Mouse (Mus musculus) retina, postnatal 1 day (tissue): ENCODE results near the gene Pof1b.

Experiments
- DNase-seq: peaks from one replicate; pipeline ENCODE4 v3.0.0-alpha.2; 2012

Pof1b gene

DNA sequence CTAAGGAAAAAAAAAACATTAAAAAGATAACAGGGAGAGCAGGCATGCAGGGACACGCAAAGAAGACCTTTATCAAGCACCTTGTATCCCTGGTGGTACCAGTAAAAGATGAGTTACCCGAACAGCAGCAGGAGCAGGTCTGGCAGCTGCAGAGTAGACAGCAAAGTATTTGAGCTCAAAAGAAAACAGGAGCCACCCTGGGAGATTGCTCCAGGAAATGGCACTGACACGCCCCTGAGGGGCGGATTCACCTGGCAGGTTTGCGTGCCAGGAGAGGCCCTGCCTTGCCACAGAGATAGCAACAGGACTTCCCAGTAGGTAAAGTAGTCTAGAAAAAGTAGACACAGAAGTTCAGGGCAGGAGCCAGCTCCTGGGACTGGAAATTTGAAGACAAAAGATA is at the start of gene Pof1b:
TSS of gene Pof1b (minus strand) at position 144 of the 400 bp plus-strand sequence.
- DNase-seq: no peak

DNA sequence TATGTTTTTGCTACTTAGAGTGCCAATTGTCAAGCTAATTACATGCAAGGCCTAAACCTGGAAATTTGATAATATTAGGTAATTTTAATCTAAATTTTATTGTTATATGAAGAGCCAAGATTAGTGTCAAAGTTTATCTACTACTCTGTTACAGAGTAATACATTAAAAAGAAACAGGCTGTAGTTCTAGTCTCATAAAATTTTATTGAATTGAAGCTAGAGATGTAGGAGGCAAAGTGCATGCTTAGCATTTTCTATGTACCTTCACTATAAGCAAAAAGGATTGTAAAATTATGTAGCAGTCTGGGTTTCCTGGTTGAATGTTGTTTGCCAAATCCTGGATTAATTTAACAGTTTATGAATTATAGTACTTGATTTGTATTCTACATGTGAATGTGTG is 18.1 kb upstream of the Pof1b start:
- DNase-seq: no peak

DNA sequence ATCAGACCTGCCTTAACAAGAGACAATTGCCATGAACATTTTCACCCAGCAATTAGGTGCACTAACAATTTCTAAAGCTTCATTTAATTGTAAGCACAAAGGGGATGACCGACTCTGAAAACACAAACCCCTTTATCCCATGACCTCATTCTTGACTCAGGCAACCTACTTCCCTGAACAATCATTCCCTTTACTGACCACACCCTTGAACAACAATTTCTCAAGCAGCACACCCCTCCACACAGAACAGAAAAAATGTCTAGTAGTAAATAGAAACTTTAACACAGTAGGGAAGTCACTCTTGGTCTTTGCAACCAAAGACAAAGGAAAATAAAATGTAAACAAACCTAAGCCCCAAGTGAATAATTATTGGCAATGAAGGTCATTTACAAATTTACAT is 4.1 kb downstream of the Pof1b start:
- DNase-seq: peak; percentile 60

DNA sequence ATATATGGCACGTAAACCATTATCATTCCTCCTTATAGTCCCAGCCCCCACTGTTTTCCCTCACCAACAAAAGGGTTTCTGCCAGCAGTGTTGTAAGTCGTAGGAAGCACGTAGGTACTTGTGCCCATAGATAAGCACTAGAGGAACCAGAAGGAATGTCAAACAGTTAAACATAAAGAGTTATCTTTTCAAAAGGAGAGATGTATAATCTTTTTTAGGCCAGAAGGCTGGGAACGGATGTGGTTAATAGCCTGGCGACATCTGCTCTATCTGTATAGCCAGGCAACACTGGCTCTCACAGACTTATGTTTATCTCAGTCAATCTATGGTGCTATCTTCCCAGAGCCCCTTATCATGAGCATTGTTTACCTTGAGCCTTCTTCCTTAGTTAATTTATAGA is 17.8 kb downstream of the Pof1b start:
- no peak for DNase-seq

DNA sequence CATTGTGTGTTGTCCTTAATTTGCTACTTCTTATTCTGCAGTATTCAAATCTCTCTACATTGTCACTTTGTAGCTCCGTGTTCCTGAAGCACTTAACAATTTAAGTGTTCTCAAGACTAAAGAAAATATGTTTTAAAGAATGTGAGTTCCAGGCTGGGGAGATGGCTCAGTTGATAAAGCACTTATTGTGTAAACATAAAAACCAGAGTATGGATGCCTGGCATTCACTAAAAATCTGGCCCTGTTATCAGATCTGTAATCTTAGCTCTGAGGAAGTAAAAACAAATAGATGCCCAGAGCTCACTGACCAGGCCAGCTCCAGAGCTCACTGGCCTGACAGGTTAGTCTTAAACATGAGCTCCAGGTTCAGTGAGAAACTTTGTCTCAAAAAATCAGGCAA is 22.9 kb downstream of the Pof1b start:
- no peak for DNase-seq

DNA sequence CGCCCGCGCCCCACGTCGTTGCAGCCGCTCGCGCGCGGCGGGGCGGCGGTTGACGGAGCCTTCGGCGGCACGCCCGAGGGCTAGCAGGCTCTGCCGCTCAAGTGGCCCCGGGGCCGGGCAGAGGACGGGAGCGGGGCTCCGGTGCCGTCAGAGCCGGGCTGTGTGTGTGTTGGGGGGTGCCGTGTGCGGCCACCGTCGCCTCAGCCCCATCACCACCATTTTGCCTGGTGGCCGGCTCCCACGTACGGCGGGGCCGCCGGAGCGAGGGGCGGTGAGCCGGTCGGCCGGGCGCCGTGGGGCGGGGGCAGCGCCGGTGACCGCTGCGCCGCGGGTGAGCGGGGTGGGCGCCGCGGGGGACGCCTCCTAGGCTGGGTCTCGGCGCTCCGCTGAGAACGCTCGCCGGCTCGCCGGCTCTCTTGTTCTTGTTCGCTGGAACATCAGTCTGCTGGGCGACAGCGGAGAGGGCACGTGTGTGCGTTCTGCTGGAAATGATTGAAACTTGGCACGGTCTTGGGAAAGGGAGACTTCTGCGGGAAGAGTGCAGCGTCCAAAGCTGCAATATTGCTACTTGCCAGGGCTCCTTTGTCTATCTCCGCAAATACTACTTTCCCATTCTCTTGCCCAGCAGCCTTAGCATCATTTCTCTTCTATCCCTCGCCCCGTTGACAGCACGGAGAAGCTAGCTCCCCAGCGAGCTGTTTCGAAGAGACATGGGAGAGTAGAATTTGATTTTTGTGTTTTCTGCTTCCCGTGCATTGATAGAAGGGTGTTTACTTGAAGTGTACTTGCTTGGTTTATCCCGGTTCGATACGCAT is 96.9 kb downstream of the Pof1b start:
- peak; percentile 76 for DNase-seq

DNA sequence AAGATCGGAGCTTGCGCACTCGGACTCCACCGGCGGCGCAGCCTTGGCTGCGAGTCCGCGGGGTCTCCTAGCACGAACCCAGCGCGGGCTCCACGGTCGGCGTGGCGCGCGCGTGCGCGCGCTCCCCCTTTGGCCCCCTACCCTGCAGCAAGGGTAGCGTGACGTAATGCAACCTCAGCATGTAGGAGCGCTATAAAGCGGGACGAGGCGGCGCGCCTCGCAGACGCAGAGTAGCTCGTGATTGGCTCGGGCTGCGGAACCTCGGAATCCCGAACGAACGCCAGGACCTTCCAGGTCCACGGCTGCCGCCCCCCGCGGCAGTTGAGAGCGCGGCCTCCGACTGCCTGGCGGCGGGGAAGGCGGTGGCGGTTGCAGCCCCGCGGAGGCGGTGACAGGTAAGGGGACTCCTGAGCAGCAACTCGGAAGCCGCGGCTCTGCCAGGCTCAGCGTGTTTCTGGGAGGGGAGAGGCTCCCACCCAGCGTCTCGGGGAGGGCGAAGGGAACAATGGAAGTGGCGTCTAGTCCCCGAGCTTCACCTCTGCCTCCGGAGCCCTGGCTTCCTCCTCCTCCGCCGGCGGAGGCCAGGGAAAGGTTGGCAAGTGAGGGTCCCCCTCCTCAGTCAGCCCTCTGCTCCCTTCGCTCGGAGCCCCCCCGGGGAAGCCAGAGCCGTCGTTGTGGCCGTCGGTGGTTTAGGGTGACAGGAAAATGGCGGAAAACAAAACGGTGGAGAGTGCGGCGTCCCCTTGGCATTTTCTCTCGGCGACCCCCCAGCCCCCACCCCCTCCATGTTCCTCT is 97.7 kb downstream of the Pof1b start, which contains the start of gene Zfp711:
TSS of gene Zfp711 (plus strand) at position 16 of the 795 bp plus-strand sequence.
- DNase-seq: peak; percentile 93
